Mouse (Mus musculus) liver, postnatal 0 days (tissue): Measurements from ENCODE around the gene Magi2.

Source experiments
- CTCF ChIP-seq: sonication (generic); IDR thresholded peaks from 2 replicates; pipeline ENCODE4 v1.5.1; 2016; ENCODE audit warnings: antibody characterized with exemption, low read depth
- EP300 ChIP-seq: IDR thresholded peaks from 2 replicates; pipeline ENCODE4 v1.6.1; 2016; ENCODE audit warnings: antibody characterized with exemption, low read depth, mild to moderate bottlenecking

- TF ChIP-seq CTCF: no peak
- TF ChIP-seq EP300: no peak
Measured at GRCm38 (mm10) chr5:20352941-20353340, 1126.1 kb downstream of the Magi2 start.
